Mouse (Mus musculus) heart, adult 2 months (tissue): ENCODE measurements at regions not wholly inside any gene's neighbourhood (a gene's known extent, or its start where the extent isn't known, plus 50 kb on each side); places are given as distances from the start of the nearest gene placed in this dataset.

Experiments used
- CTCF ChIP-seq: fragments of 200-600 bp; IDR thresholded peaks from 2 replicates; pipeline ENCODE4 v1.8.1; 2022; ENCODE audit warnings: antibody characterized with exemption, mild to moderate bottlenecking, moderate library complexity
- POLR2A ChIP-seq: fragments of 200-500 bp; IDR thresholded peaks from 2 replicates; pipeline ENCODE4 v1.6.1; 2011; ENCODE audit warnings: mild to moderate bottlenecking, low read depth, low read length, control low read depth; ENCODE audit not compliant: insufficient read depth

GRCm38 (mm10) chr5:148691486-148691885, 138.9 kb upstream of the Ubl3 start:
- TF ChIP-seq CTCF = no peak
- no peak for TF ChIP-seq POLR2A
